Mouse (Mus musculus) CD8-positive naive resting alpha-beta T cell, adult 57 days (primary cell): ENCODE data around the gene Gm614. TPM values are rescaled to one million over a fixed set of nuclear protein-coding genes. Genes with fewer than 3 reads are reported as not detected.

Source experiments
- total RNA-seq: library from RNA; stranded (reverse); gene quantifications from one replicate; pipeline ENCODE4 v1.2.4, GENCODE M21; 2023

Gene Gm614
- 41.4 TPM for total RNA-seq

DNA sequence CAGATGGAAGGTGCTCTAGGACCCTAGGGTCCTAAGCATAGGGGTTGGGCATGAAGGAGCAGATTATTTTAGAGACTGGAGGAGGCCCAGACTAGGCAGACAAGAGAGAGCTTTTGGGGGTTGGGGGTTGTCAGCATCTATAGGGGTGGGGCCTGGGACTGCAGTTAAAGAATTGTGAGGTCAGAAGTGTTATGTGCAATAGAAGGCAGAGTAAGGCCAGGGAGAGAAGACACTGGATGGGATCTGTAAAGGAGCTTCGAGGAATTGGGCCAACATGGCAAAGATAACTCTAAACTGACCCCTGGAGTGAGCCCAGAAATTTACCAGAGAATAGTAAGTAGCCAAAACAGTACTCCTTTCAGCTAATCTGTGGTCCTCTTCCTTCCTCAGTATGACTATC lies at the start of gene Gm614:
TSS of gene Gm614 (minus strand) at position 101 of the 400 bp plus-strand sequence.

DNA sequence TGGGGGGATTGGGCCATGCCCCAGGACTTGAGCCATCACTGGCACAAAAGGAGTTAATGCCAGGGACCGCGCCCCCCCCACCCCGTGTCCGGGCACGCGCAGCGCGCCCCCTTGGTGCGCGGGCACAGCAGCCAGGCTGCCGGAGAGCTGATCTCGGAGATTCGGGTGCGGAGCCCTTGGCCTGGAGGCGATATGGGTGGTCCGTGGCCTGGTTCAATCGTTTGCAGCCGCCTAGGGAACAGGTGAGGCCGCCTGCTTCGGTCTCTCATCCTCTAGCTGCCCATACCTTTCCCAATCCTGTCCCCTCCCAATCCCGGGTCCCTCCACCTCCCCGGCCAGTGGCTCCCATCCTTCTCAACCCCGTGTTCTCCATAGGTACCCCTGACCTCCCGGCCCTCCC lies 35.3 kb upstream of the Gm614 start, which contains the start of gene Nlgn3:
TSS of gene Nlgn3 (plus strand) at position 114 of the 400 bp plus-strand sequence.

DNA sequence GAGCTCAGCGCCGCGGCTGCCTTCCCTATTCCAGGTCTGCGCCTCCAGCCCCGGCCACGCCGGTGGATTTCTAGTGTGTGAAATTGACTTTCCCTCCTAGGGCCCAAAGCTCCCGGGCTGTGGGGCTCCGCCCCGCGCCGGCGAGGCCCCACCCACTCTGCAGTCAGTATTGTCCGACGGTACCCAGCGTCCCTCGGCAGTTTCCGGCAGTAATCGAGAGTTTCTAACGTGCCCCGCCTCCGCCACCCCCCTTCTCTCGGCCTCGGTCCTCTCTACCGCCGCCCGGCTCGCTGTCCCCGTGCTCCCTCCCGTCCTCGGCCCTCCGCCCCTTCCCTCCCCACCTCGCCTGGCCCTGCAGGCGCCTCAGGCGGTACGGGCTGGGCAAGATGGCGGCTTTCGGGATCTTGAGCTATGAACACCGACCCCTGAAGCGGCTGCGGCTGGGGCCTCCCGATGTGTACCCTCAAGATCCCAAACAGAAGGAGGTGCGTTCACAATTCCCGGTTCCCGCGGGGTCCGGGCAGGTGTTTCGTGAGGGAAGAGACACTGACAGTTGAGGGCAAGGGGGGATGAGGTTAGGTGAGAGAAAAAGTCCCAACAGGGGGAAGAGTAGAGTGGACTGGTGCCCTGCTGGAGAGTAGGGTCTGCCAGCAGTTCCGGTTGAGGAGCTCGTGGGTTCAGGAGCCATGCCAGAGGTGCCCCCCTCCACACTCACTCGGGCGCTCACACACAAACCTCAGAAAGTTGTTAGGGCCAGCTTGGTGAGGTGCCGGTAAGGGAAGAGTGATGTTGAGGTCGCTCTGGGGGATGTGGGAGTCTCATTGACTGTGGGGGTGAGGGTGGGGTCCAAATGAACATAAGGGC lies 10.3 kb upstream of the Gm614 start, which contains the start of gene Med12:
TSS of gene Med12 (plus strand) at position 156 of the 864 bp plus-strand sequence.

DNA sequence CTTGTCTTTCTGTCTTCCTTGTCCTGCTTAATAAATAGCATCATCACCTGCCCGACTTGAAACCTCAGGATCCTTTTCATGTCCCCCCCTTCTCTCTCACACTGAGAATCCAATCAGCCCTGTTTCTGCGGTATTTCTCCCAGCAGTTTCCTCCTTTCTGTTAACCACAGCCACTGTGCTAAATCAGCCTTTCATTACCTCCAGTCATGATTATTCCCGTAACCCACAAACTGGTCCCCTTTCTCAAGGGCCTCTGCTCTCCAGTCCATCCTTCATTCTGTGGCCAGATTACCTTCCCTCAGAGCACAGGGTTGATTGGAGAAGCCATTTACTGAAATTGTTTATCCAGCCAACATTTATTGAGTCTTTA lies 4.9 kb upstream of the Gm614 start, which contains the start of gene Gm20489:
TSS of gene Gm20489 (minus strand) at position 269 of the 370 bp plus-strand sequence.

DNA sequence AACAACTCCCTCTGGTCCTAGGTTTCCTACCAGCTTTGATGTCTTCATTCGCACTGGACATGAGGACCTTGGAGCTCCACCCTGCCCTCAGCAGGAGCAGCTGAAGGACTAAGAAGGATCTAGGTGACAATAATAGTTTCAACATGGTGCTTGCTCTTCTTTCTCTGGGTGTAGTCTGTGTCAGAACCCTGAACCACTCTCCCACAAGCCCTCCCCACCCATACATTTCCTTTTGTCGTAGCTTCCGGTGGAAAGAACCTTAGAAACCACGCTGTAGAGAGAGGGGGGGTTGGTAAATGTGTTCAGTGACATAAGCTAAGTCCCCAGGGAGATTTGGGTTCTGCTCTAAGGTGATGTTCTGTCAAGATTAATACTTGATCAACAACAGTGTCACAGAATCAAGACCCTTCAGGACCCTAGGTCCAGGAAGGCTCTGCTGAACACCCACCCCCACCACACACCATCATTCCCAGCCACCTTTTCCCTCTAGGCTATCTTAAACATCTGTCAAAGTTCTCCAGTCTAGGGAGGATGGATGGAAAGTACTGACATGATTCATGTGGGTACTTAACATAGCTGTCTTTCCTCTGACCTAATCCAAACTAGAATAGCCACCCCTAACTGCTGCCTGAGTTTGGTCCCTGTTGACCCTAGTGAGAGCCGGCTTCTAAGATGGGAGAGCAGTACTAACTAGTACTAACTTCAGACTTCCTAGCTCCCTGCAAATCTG lies 4.4 kb upstream of the Gm614 start, which contains the start of gene Il2rg:
TSS of gene Il2rg (minus strand) at position 231 of the 730 bp plus-strand sequence.

DNA sequence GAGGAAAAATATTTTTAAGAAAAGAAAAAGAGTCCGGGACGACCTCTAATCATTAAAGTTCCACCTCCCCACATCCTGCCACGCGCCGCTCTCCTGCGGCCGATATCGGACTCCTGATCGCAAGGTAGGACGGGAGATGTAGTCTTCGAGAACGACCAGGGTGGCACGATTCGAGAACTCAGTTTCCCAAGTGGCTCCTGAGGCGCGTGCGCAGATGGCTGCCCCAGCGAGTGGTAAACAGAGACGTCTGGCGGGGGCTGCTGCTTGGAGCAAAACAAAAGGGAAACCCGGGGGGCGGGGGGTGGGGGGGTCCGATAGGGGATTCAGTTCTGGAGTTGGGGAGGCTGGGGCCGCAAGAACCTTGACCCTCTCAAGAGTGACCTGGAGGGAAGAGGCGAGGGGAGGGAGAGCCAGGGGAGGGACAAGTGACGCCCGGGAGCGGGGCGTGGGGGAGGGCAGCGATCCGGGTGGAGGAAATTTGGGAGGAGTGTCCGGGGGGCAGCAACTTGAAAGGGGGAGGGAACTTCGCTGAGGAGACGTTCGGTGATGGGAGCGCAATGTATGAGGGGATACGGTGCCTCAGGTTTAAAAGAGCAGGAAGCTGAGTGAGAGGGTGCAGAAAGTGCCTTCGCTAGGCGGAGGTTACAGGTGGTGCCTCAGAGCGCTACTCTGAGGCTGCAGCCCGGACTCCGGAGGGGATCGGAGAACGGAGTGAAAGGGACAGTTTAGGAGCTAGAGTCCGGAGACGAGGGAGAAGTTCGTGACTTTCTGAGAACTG lies 9.7 kb downstream of the Gm614 start, which contains the start of gene Foxo4:
TSS of gene Foxo4 (plus strand) at position 577 of the 778 bp plus-strand sequence.

DNA sequence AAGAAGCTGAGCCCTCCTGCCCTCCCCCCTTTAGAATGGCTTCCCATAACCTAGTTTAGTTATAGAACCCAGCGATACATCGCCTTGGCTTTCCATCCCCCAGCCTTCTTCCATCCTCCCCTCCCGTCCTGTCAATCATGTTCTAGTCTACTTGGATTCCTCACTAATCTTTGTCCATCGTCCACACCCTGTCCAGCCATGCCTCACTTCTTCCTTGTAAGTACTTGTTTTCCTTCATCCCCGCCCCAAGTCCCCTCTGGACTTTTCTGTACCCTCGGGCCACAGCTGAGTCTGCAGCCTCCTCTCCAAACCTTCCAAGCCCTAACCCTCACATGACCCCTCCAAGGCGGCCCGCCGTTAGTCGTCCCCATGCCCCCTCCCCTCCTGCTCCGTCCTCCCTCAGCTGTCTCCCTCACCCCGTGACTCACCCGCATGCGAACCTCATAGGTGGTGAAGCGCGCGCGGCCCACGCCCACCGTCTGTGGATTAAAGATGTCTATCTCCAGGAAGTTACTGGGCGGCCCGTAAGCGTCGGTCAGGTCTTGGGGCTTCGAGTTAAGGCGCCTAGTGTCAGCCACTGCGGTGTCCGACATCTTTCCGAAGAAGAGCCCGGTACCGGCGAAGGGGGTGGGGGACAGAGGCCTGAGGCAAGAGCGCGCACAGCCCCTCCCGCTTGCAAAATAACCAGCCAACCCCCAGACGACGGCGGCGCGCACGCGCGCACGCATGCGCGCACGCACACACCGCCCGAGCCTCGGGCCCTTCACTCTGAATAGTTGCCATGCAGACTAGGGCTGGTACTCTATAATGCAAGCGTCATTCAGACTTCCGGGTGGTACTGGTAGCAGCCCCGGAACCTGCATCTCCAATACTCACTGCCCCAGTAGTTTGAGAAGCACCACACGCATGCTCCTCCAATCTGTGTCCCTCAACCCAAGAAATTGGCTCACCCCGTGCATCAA lies 41.7 kb downstream of the Gm614 start, which contains the start of gene Snx12:
TSS of gene Snx12 (minus strand) at position 730 of the 962 bp plus-strand sequence.

Other genes with a start within 250 kb of the Gm614 start
- gene Tex11, start 204.3 kb downstream of the Gm614 start, total RNA-seq, result 0.24 TPM
- gene Slc7a3, start 178.0 kb downstream of the Gm614 start, total RNA-seq, result 0.73 TPM
- 46.4 TPM for gene Snx12, start 41.4 kb downstream of the Gm614 start, total RNA-seq
- gene Foxo4, start 9.5 kb downstream of the Gm614 start, total RNA-seq, result 48.0 TPM
- 618 TPM for gene Il2rg, start 4.3 kb upstream of the Gm614 start, total RNA-seq
- not detected for gene Gm20489, start 5.0 kb upstream of the Gm614 start, total RNA-seq
- gene Med12, start 10.0 kb upstream of the Gm614 start, total RNA-seq, result 162 TPM
- 0.61 TPM for gene Nlgn3, start 35.2 kb upstream of the Gm614 start, total RNA-seq
- not detected for gene Gjb1, start 112.4 kb upstream of the Gm614 start, total RNA-seq
- 35.8 TPM for gene Zmym3, start 156.9 kb upstream of the Gm614 start, total RNA-seq
- gene Nono, start 165.3 kb upstream of the Gm614 start, total RNA-seq, result 235 TPM
- gene Itgb1bp2, start 185.1 kb upstream of the Gm614 start, total RNA-seq, result 2.4 TPM